Mouse (Mus musculus) liver, adult 2 months (tissue): ENCODE data around the gene Dnaaf3. TPM values are rescaled to one million over a fixed set of nuclear protein-coding genes. Genes with fewer than 3 reads are reported as not detected.
"Not testable (repeated sequence)": the region's sequence is repeated elsewhere in the genome, so short reads cannot be mapped to it uniquely, and the experiment has no call there.

Experiments
- DNase-seq: peaks from one replicate; pipeline ENCODE4 v3.0.0-alpha.2; 2011; ENCODE audit warnings: low read depth, low spot score; ENCODE audit errors: extremely low read depth
- H3K27ac ChIP-seq: fragments of 200-500 bp; replicated peaks from 2 replicates; pipeline ENCODE4 v1.5.1; 2012; ENCODE audit warnings: low read depth, mild to moderate bottlenecking, control low read depth, inconsistent platforms, low read length; ENCODE audit not compliant: insufficient read depth
- H3K27me3 ChIP-seq: fragments of 200-500 bp; 2 replicates; pipeline ENCODE4 v1.6.1; 2012; ENCODE audit warnings: mild to moderate bottlenecking, moderate library complexity, low read length, inconsistent platforms; ENCODE audit not compliant: control insufficient read depth, insufficient read depth
- H3K36me3 ChIP-seq: fragments of 200-500 bp; 2 replicates; pipeline ENCODE4 v1.6.1; 2012; ENCODE audit warnings: low read length, inconsistent platforms; ENCODE audit not compliant: control insufficient read depth, insufficient read depth
- H3K4me1 ChIP-seq: fragments of 200-500 bp; 2 replicates; pipeline ENCODE4 v1.6.1; 2011; ENCODE audit warnings: low read length; ENCODE audit not compliant: control insufficient read depth, insufficient read depth
- H3K4me3 ChIP-seq: fragments of 200-500 bp; 2 replicates; pipeline ENCODE4 v1.5.1; 2011; ENCODE audit warnings: low read depth, mild to moderate bottlenecking, control low read depth, low read length, moderate library complexity; ENCODE audit not compliant: insufficient read depth
- H3K79me2 ChIP-seq: fragments of 200-500 bp; 2 replicates; pipeline ENCODE4 v1.6.1; 2012; ENCODE audit warnings: inconsistent platforms, mild to moderate bottlenecking, low read length, moderate library complexity; ENCODE audit not compliant: control insufficient read depth, insufficient read depth
- H3K9ac ChIP-seq: fragments of 200-500 bp; 2 replicates; pipeline ENCODE4 v1.6.1; 2012; ENCODE audit warnings: low read depth, mild to moderate bottlenecking, control low read depth, inconsistent platforms, low read length
- CTCF ChIP-seq: fragments of 200-500 bp; IDR thresholded peaks from 2 replicates; pipeline ENCODE4 v1.5.1; 2011; ENCODE audit warnings: low read depth, low read length, control low read depth
- POLR2A ChIP-seq: fragments of 200-500 bp; IDR thresholded peaks from 2 replicates; pipeline ENCODE4 v1.6.1; 2011; ENCODE audit warnings: low read length, control low read depth; ENCODE audit not compliant: insufficient read depth; ENCODE audit errors: extremely low read depth
- WGBS: fragments of 180-500 bp; shearing (Covaris S2); methylation state at CpG from one replicate; pipeline ENCODE4 v1.1.7; 2018; 5-methylcytosine and 5-hydroxymethylcytosine counted together
- polyA plus RNA-seq: library from polyadenylated mRNA; depleted of rRNA; stranded (reverse); fragments of >200 nt; gene quantifications from 2 replicates; pipeline ENCODE4 v1.2.3, GENCODE M21; 2012
- total RNA-seq: library from RNA; depleted of rRNA; stranded (reverse); fragments of >200 nt; gene quantifications from 2 replicates; pipeline ENCODE4 v1.2.3, GENCODE M21; 2014

Gene Dnaaf3
- total and polyA plus RNA-seq, 2 experiments = 0.09 to 0.44 TPM

DNA sequence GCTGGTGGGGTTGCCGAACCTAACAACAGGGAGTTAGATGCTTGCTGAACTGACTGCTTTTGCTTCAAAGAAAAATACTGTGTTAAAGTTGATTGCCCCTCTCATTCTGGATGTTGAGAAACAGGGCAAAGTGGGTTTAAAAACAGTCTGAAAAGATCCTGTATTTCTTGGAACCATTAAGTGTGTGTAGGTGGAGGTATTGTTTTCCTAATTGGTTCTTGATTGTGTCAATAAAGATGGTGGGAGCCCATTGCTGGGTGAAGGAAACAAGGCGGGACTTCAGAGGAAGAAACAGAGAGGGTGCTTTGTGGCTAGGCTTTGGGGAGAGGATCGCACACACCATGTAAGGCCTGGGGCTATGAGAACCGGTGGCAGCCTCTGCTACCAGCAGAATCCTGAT is 4.9 kb upstream of the Dnaaf3 start:
- Histone ChIP-seq H3K4me3 (no peak overlapping the region), H3K9ac (no peak overlapping the region), H3K27me3 (no peaks in the 10 kb centered on the region), H3K36me3 (no peaks in the 10 kb centered on the region), H3K27ac (no peak overlapping the region), H3K79me2 (no peaks in the 10 kb centered on the region), H3K4me1 (no peaks in the 10 kb centered on the region)
- no peak for DNase-seq
- TF ChIP-seq POLR2A (no peak), CTCF (no peak)
- 50% methylated on average over 4 of the region's 4 CpGs for WGBS

DNA sequence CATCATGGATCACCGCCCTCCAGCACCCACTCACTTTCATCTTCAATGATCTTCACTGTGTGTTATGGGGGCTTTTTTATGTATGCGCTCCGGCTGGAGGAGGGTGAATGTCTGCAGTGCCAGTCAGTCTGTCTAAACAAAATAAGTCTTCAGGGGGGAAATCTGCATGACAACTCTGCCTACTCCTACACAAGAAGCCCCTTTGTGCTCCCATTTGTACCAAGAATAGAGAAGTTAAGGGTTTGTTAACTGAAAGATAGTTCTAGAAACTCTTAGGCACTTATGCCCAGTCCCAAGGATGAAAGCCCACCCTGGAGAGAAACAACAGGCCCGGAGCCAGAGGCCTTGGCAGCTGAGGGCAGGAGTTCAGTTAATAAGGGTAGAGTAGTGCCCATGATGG is 4.1 kb upstream of the Dnaaf3 start:
- no peak for TF ChIP-seq POLR2A
- no peak for TF ChIP-seq CTCF
- Histone ChIP-seq H3K27ac (no peak overlapping the region), H3K4me3 (no peak overlapping the region), H3K27me3 (no peaks in the 10 kb centered on the region), H3K9ac (no peak overlapping the region), H3K36me3 (no peaks in the 10 kb centered on the region), H3K4me1 (no peaks in the 10 kb centered on the region), H3K79me2 (no peaks in the 10 kb centered on the region)
- no peak for DNase-seq
- 89% methylated on average over 4 of the region's 4 CpGs for WGBS

DNA sequence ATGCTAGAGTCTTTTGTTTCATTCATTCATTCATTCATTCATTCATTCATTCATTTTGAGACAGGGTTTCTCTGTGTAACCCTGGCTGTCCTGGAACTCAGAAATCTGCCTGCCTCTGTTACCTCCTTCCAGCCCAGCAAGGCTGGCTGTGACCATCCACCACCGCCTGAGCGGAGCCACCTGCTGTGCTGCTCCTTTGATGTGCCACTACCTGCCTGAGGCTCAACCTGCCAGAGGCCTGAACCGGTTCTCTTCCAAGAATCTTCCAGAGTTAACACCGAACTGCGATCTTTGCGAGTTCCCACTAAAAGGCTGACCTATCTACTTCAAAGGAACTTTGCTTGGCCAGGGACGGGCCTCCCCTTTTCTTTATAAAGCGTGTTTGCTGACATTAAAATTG is 2.1 kb downstream of the Dnaaf3 start:
- 88% methylated on average over 8 of the region's 8 CpGs for WGBS
- H3K4me1 ChIP-seq, DNase-seq, H3K36me3 ChIP-seq, H3K27me3 ChIP-seq, H3K4me3 ChIP-seq, H3K9ac ChIP-seq, H3K27ac ChIP-seq, H3K79me2 ChIP-seq: not testable (repeated sequence)

DNA sequence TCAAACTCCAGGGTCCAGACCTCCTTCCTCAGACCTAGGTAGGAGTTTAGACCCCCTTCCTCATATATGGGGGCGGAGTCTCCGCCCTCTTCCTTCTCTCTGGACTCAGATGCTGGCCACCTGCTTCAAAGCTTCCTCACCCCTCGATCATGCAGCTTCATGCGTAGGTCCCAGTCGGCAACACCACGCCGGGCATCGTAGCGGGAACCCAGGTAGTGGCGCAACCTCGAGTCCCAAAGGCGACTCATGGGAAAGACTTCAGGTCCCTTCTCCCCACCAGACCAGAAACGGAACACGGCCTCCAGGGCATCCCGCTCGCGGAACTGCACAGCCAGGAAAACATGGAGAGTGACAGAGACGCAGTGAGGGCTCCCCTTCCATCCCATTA is 5.0 kb downstream of the Dnaaf3 start:
- Histone ChIP-seq H3K9ac (no peak overlapping the region), H3K36me3 (no peaks in the 10 kb centered on the region), H3K79me2 (no peaks in the 10 kb centered on the region), H3K4me3 (0 out of 2 replicates have a peak overlapping the region, but pooled peaks have one; percentile 10), H3K4me1 (peaks cover 2% of the 10 kb centered on the region; the same call in 1 of the 2 replicates), H3K27ac (no peak overlapping the region), H3K27me3 (no peaks in the 10 kb centered on the region)
- WGBS = 72% methylated on average over 18 of the region's 18 CpGs
- no peak for DNase-seq
- no peak for TF ChIP-seq CTCF
- no peak for TF ChIP-seq POLR2A

DNA sequence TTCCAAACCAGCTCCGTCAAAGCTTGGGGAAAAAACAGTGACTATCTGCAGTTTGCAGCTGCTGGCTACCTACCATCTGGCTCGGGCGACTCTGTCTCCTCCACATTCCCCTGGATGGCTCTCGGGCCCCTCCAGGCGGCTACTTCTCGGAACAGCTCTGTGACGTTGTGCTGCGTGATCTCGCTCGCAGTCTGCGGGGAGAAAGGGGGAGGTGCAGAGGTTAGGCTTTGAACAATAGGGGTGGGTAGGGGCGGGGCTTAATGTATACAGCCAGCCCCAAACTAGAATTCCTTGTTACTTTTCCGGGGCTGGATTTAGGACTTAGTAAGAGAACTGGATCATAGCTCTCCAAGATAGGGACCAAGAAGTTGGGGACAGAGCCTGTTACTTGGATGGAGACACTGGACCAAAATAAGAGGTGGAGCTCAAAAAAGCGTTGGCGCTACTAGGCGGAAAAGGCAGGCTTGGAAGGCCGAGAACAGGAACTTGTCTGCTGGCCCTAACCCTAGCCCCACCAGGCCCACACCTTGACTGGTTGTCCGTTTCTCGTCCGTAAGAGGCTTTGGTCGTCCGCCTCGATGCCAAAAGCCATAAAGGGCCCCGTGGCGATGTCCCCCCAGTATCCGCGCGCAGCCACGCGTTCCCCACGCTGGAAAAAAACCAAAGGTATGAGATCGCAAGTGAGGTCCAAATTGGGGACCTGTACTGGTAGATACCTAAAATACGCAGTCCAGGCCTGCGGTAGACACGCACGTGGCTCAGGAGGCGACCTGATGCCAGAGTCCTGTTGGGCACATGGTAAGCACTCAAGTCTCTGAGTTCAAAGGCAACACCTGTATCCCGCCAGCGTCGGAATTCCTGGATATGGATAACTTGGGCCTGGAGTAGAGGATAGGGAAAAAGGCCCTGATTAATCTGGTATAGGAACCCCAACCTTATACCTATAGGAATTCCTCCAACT is 5.6 kb downstream of the Dnaaf3 start:
- Histone ChIP-seq H3K27me3 (no peaks in the 10 kb centered on the region), H3K36me3 (no peaks in the 10 kb centered on the region), H3K27ac (no peak overlapping the region), H3K79me2 (no peaks in the 10 kb centered on the region), H3K4me3 (peak overlapping the region; percentile 54), H3K4me1 (peaks cover 2% of the 10 kb centered on the region; the same call in 1 of the 2 replicates), H3K9ac (peak overlapping the region; percentile 58)
- DNase-seq = peak; percentile 10
- WGBS = 36% methylated on average over 40 of the region's 40 CpGs
- TF ChIP-seq CTCF = peak; percentile 64
- TF ChIP-seq POLR2A = no peak
